Mouse (Mus musculus): Measurements from ENCODE around the gene Hist2h2aa2.

The Hist2h2aa2 gene

GRCm38 (mm10) chr3:96196437-96197128 is 43.5 kb downstream of the Hist2h2aa2 start:
- DNase-seq: no peak

GRCm38 (mm10) chr3:96195616-96196313 is 44.3 kb downstream of the Hist2h2aa2 start:
- DNase-seq: peak; percentile 45 to 68

GRCm38 (mm10) chr3:96194966-96195365 is 45.1 kb downstream of the Hist2h2aa2 start:
- DNase-seq: no peak

GRCm38 (mm10) chr3:96192977-96193376 is 47.1 kb downstream of the Hist2h2aa2 start:
- DNase-seq: no peak

All from cerebellum, postnatal 14 days (tissue).